Mouse (Mus musculus): Measurements from ENCODE around the gene Lrrc37a.
"Not testable (repeated sequence)": the region's sequence is repeated elsewhere in the genome, so short reads cannot be mapped to it uniquely, and the experiment has no call there.

The Lrrc37a gene

GRCm38 (mm10) chr11:103504497-103504896, at the start of gene Lrrc37a:
Gene Lrrc37a (minus strand): TSS chr11:103504597.
- DNase-seq, result no peak

- not testable (repeated sequence) for DNase-seq
Observed at GRCm38 (mm10) chr11:103534973-103535372, 30.6 kb upstream of the Lrrc37a start.

GRCm38 (mm10) chr11:103512111-103512510, 7.7 kb upstream of the Lrrc37a start:
- DNase-seq, result no peak

DNA sequence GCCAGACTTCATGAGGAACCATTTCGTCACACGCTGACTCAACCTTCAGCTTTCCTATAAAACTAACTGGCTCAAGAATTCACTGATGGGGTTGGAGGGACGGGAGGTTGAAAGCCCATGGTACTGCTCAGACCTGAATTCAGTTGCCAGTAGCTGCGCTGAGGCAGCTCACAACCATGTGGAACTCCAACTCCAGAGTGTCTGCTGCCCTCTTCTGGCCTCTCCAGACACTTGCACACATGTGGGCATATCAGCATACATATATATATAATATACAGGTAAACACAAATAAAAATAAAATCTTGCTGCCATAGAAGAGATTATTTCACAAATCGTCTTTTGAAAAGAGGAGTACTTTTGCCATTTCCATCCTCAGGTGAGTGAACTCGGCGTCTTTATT, 40.0 kb downstream of the Lrrc37a start:
- DNase-seq, result peak; percentile 30

DNA sequence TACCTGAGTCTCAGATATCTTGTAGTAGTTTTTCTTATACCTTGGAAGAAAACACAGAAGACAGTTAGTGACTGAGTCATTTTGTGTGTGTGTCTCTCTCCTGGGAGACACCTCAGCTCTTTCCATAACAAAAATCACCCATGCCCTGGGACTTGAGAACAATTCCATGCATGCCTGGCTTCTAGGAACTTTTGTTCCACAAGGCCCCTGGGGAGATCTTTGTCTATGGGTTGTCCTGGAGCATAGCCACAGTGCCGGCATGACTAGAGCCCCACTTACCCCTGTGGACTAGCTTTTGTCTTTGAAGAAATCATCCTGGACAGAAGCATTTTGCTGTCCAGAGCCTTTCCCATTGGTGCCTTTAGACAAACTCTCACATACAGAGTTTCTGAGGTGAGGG, 53.3 kb downstream of the Lrrc37a start:
- not testable (repeated sequence) for DNase-seq

DNA sequence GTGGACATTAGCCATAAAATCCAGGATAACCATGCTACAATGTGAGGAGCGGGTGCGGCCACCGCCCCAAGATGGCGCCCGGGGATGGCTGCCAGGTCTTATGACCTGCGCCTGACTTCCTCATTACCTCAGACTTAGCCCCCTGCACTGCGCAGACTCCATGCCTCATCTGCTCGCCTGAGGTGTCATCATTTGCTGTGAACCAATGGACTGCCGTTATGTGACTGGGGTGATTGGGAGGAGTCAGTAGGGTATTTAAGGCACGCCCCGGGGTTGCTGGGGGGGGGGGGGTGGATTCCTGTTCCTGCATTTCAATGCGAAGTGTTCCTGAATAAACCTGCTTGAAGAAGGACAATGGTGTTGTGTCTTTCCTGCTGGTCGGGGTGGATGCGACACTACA, 54.7 kb downstream of the Lrrc37a start:
- not testable (repeated sequence) for DNase-seq

GRCm38 (mm10) chr11:103443678-103444077, 60.7 kb downstream of the Lrrc37a start:
- DNase-seq, result no peak

- no peak for DNase-seq
Observed at GRCm38 (mm10) chr11:103436282-103436681, 68.1 kb downstream of the Lrrc37a start.

DNA sequence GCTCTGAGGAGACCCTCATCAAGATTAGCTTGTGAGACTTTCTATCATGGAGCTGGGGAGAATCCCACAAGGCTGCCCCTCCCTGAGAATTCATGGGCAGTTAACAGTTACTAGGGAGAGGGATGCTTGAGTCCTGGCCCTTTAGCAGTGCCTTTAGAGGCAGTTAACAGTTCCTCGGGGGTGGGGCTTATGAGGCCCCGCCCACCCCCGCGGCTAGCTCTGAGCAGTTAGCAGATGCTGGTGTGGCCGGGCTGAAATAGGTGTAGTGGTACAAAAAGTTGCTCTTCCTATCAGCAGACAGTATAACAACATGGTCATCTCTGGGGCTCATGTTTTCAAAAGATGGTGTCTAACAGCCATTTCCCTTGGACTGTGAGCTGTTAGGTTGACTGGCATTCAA, 79.4 kb downstream of the Lrrc37a start:
- no peak for DNase-seq

GRCm38 (mm10) chr11:103419667-103420066, 84.7 kb downstream of the Lrrc37a start:
- DNase-seq, result no peak

DNA sequence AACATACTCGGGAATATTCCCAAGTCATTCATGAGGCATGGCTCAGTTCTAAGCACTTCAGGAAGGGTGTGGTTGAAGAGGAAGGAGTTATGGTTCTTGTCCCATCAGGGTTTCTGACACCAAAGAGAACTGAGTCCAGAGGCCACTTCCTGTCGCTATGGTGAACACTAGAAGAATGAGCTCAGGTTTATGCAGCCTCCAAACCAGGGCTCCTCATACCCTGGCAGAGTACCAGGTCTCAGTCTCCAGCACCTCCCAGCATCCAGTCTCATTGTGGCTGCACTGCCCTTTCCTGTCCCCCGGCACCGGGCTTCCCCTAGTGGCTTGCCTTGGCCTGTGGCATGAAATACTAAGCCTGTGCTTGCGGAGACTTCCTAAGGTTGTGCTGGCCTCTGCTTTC, 85.2 kb downstream of the Lrrc37a start:
- DNase-seq, result no peak

- DNase-seq, result no peak
Observed at GRCm38 (mm10) chr11:103413516-103413915, 90.9 kb downstream of the Lrrc37a start.

DNA sequence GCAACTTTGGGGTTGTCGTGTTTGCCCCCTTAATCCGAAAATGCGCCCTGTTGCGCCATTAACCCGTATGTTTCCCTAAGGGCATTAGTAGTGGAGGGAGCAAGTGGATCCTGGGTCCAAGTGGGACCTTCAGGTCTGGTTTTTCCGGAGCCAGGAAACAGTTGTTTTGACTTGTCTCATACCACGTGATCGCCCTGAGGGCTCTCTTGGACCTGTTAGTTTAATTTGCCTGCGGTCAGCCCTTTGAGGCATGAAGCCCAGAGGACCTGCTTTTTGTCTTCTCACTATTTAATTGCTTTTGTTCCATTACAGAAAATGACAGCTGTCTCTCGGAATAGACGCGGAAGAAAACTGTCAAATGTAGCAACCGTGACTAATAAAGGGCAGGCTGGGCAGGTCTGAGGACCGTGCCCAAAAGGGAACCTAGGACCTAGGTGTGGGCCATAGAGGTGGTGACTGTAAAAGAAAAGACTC, 91.4 kb downstream of the Lrrc37a start:
- no peak for DNase-seq

- peak; percentile 98 for DNase-seq
Observed at GRCm38 (mm10) chr11:103411981-103412949, 92.1 kb downstream of the Lrrc37a start, which contains the start of gene Plekhm1. Gene Plekhm1 (minus strand): TSS chr11:103412687.

GRCm38 (mm10) chr11:103411301-103411700, 93.1 kb downstream of the Lrrc37a start:
- DNase-seq, result no peak

DNA sequence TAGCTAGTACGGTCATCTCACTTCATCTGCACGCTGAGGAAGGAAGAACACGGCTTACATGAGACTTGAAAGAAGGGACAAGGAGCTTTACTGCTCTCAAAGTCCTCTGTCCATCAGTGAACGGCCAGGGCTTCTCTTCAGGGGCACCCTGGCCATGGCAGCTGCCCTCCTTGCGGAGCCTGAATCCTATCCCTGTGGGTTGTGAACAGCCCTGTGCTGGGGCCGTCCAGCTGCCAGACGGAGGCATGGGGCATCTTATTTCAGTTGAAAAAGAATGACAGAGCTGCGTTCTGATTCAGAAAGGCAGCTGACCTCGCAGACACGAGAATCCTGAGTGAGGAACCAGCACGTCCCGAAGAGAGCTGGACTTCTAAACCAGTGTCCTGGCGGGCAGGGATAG, 95.5 kb downstream of the Lrrc37a start:
- DNase-seq, result no peak

- not testable (repeated sequence) for DNase-seq
Observed at GRCm38 (mm10) chr11:103407136-103407535, 97.3 kb downstream of the Lrrc37a start.

DNA sequence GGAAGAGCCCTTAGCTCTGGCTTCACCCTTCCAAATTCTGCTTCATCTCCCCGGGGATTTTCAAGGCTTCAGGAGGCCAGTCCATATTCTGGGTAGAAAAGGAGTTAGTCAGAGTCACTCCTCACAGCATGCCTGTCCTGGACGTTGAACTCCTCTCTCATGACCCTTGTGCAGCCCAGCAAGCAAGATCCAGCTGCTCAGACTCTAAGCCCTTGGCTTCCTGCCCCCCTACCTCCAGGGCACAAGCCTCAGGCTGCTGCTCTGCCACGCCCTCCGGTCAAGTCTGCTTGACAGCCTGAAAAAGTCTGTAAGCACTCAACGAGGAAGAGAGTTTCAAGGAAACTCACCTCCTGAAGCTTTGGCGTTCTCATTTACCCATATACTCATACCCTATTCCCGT, 97.8 kb downstream of the Lrrc37a start:
- peak; percentile 81 for DNase-seq

GRCm38 (mm10) chr11:103405814-103406213, 98.6 kb downstream of the Lrrc37a start:
- DNase-seq, result no peak

GRCm38 (mm10) chr11:103404618-103405017, 99.8 kb downstream of the Lrrc37a start:
- DNase-seq, result no peak

- peak; percentile 46 for DNase-seq
Observed at GRCm38 (mm10) chr11:103403776-103404175, 100.6 kb downstream of the Lrrc37a start.

- DNase-seq, result no peak
Observed at GRCm38 (mm10) chr11:103402738-103403137, 101.7 kb downstream of the Lrrc37a start.

- peak; percentile 79 for DNase-seq
Observed at GRCm38 (mm10) chr11:103402198-103402597, 102.2 kb downstream of the Lrrc37a start.
